Mouse (Mus musculus): ENCODE measurements around the gene Gm28576.
"Not testable (repeated sequence)": the region's sequence is repeated elsewhere in the genome, so short reads cannot be mapped to it uniquely, and the experiment has no call there.

The Gm28576 gene

DNA sequence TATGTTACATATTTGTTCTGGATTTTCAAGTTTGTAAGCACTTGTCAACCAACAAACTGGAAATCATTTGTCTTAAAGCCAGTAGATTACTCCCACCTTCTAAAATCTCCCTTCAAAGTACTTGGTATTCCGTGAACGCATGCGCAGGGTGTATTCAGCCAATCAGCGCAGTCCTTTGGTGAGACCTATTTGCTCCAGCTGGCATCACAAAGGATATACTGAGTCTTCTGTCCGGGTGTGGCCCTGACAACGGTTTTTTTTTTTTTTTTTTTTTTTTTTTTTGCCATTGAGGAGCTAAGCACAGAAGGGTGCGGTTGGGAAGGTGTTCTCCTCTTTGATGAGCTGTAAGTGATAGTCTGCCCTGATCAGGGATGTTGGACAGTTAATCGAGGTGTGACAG lies at the start of gene Gm28576:
TSS of gene Gm28576 (plus strand) at position 301 of the 400 bp plus-strand sequence.
- DNase-seq, result not testable (repeated sequence)

All from kidney, adult 8-10 months (tissue).